Mouse (Mus musculus) left cerebral cortex, postnatal 10 days (tissue): ENCODE data around the gene Dcakd. TPM values are rescaled to one million over a fixed set of nuclear protein-coding genes. Genes with fewer than 3 reads are reported as not detected.
A peak's percentile ranks its signal among the peaks of the same experiment; 100 is the strongest.

Experiments used
- DNase-seq, 2 experiments: peaks; one replicate each; pipeline ENCODE4 v3.0.0; 2021 to 2022; ENCODE audit warnings: low spot score in 2 of 2, mixed read lengths in 1 of 2; ENCODE audit errors: extremely low spot score in 1 of 2
- intact Hi-C: fragments of 180-260 bp; cut with DNase I; formaldehyde crosslinking; loops from one replicate; pipeline ENCODE4 v1.15.1; 2025
- microRNA-seq: library from miRNA; unstranded; fragments of <30 nt; microRNA quantifications from one replicate; pipeline ENCODE4 v1.2.0, GENCODE M21; 2022
- total RNA-seq, 2 experiments: library from RNA; stranded (reverse); gene quantifications; 2 replicates each; pipeline ENCODE4 v1.2.3; 2021

The Dcakd gene
- total RNA-seq, 2 experiments from 2014 or later = 97.2 to 97.4 TPM

DNA sequence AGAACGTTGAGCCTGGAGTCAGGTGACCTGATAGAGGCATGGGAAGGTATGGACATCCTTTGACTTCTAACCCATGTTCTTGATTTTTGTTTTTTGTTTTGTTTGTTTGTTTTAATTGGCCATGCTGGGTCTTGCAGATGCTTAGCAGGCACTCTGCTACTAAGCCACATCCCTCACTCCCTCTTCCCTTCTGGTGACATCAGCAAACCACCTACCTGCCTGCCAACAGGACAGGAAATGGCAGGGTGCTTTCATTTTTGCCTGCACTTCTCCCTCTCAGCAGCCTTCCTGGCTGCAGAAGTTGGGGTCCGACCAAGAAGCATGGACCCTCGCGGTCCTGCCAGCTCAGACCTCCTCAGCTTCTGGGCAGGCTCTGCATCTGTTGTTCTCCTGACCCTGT lies 67.1 kb downstream of the Dcakd start:
- DNase-seq = no peak
- intact Hi-C loops = no loop called here

DNA sequence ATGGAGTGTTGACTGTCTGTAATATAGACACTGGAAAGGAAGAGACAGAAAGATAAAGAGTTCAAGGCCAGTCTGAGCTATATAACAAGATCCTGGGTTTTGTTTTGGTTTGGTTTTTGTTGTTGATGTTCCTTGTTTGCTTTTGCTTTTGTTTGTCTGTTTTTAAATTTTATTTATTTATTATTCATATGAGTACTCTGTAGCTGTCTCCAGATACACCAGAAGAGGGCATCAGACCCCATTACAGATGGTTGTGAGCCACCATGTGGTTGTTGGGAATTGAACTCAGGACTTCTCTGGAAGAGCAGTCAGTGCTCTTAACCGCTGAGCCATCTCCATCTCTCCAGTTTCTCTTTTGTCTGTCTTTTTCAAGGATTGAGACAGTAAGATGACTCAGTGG lies 69.3 kb downstream of the Dcakd start:
- no peak for DNase-seq
- intact Hi-C loops = no loop called here

DNA sequence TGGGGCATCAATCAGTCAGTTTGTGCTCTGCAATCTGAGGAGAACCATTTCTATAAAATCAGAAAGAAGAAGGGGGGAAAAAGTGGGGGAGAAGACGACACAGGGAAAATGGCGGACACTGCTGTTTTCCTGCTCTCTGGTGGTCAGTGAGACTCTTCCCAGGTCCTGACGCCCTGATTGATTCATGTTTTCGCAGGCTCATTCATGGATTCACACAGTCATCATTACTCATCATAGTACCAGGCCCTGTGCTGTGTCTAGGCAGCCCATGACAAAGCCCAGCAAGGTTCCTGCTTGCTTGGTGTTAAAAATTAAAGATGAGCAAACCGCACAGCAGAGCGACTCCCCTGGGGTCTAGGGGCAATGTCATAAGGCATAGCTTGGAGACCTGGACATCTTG lies 69.7 kb downstream of the Dcakd start:
- no peak for DNase-seq
- intact Hi-C loops = no loop called here

DNA sequence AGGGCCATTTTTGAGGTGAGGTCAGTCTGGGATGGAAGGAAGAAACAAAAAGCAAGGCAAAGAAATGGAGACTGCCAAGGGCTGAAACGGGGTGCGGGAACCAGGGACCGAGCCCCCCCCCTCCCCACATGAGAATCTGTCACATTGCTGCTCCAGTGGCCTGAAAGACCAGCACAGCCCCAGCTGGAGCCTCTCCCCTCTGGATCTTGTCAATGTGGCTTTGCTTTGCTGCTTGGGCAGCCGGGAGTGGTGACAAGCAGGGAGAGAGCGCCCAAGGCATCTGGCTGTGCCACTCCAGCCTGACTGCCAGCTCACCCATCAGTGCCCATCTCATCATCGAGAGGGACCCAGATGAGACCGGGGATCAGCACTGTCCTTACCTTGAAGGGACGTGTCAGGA lies 70.4 kb downstream of the Dcakd start:
- intact Hi-C loops = no loop called here
- no peak for DNase-seq

DNA sequence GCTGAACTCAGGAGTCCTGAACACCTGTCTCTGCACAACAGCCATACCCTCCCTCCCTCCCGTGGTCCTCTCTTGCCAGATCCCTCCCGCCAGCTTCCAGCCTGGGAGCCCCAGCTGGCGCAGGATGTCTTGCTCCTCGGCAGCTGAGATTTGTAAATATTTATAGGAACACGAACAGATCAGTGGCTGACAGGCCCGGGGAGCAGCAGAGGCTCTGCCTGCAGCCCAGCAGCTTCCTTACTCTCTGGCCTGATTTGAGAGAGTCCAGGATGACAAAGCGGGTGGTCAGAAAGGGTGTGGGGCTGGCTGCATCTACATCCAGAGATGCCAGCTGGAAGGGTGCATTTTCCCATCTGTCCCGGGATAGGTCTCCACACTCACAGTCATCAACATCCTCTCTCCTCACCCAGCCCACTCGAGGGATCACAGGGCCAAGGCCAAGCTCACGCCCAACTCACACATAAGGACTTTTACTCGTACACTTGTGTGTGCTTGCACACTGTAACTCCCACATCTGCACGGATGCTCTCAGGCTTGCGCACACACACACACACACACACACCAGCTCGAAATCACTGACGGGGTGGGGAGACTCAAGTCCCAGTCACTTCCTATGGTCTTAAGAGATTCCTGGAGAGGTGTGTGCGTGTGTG lies 71.0 kb downstream of the Dcakd start:
- DNase-seq = peak in 1 of 2 experiments; percentile 50
- intact Hi-C loops = no loop called here

DNA sequence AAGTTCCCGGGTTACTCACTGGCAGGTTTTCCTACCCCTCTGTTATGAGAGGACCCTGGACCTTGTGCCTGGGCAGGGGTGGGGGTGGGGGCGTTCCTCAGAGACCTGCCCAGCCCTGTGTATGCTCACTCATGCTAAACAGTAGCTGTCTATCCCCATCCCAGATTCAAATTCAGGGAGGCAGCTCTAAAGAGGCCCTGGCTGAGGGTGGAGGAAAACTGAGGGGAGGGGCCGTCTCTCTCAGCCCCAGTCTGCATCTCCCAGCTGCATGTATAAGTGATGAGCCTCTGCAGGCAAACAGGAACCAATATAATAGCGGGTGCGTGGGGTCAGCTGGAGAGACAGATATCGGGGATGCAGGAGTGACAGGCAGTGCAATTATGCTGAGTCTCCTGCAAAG lies 75.2 kb downstream of the Dcakd start:
- intact Hi-C loops = no loop called here
- no peak for DNase-seq

DNA sequence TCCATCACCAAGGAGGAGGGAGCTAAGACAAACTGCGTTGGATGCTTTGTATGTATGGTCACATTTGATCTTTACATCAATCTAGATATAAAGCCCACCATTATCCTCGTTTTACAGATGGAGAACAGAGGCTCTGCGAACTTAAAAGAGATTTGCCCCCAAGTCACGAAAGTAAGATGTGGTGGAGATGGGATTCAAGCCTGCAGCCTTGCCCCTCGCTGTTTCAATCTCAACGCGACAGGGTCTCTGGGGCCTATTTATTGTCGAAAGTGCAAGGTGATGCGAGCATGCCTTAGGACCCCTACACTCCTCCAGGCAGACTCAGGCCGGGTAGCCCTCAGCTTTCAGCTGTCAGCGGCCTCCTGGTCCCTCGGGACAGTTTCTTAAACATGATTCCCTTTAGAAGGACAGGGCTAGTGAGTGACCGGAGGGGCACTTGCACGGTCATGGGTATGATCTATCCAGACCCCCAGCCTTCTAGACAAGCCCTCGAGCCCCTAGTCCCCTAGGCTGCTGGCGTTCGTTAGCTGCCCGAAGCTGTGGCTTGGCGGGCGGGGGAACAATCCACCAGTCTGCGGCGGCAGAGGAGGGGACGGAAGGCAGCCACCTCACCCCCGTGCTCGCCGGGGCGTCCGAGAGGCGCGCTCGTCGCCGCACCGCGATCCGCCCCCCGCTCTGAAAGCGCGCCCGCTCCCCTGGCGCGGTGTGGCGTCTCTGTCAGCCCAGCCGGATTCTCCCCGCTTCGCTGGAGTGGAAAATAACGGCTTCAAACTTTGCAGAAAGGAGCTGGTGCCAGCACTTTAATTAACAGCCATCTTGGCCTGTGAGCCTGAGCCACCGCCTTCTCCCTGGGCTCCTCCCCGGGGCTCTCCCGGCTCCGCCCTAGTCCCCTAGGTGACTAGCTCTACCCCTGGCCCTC lies 79.8 kb downstream of the Dcakd start:
- intact Hi-C loops = loop anchor here (5.0 kb wide), 1 partner anchor 44 kb away; no protein-coding TSS in a partner anchor

DNA sequence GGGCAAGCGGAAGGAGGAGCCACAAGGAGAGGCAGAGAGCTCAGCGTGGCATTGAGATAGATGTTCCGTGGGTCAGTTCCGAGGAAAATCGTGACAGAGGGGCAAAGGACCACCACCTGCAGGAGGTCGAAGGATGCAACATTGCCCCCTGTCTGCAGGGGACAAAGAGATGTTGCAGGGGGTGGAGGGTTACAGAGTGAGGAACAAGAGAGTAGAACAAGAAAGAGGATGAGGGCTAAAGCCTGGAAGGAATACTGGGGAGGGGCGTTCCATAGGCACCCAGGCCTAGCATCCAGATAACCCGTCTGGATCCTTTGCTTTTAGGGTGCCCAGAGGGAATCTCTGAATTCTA lies 81.2 kb downstream of the Dcakd start:
- intact Hi-C loops = loop anchor here (5.0 kb wide), 1 partner anchor 45 kb away; no protein-coding TSS in a partner anchor
- DNase-seq = no peak

More for the DNA sequence above, 79.8 kb downstream of the Dcakd start:
- peak in 1 of 2 experiments; percentile 35 for DNase-seq

DNA sequence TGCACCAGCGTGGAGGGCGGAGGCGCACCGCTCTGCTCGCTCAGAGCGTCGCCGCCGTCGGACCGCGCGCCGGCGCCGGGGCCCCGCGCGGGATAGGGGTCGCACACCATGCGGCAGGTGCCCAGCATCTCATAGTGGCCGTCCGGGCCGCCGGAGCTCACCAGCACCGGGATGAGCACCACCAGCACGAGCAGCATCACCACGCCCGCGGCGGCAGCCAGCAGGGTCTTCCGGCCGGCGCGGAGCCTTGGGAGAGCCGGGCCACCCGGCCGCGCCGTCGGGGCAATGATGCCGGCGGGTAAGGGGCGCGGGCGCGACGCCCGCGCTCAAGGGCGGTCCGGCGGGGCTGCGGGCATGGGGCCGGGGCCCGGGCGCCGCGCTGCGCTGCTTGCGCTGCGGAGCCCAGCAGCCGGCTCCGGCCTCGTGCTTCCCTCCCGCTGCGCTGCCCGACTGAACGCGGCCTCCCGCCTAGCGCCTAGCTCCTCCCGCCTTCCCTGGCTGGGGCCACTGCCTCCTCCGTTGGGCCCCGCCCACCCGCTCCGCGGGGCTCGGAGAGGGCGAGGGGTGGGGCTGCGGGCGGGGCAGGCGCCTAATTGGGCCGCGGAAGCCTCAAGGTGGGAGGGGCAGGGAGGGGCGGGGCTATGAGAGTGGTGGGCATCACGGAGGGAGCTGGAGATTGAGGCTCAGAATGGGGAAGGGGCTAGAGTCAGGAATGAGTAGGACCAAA lies 81.7 kb downstream of the Dcakd start, which contains the start of gene C1ql1:
TSS of gene C1ql1 (minus strand) at position 424 of the 727 bp plus-strand sequence.
- peak; percentile 50 to 90 for DNase-seq

DNA sequence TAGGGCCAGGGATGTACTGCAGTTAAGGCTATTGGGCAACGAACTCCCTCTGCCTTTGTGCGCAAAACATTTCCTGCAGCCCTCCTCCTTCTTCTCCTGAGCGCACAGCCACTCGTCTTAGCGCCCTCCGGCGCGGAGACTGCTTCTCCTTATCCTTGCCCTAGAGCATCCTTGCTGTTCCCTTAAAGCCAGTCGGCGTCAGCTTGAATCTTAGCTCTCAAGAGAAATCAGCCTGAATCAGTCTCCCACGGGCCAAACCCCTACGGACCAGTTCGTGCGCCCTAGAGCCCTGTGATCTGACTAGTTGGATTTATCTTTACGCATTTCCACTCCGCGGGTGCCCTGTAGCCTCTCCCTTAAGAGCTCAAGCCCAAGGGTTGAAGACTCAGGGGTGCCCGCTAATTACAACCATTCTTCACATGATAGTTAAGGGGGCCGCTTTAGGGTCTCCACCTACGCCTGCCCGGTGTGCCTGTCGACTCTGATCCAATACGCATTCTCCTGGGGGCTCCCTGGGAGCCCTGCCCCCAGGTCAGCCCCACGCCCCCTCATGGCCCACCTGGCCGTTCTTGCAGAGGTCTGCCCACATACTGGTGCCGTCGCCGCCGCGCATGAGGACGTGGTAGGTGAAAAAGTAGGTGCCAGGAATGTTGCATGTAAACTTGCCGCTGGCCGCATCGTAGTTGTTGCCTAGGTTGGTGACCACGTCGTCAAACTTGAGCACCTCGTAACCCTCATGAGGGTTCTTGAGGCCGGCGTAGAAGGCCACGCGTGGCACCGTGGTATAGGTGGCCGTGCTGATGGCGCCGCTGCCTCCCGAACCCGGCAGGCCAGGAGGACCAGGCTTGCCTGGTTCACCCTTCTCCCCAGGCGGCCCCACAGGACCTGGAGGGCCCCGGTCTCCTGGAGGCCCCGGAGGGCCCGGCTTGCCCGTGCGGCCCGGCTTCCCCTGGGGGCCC lies 82.5 kb downstream of the Dcakd start:
- DNase-seq = no peak

More for the DNA sequence above, 81.7 kb downstream of the Dcakd start, which contains the start of gene C1ql1:
- intact Hi-C loops = loop anchor here (5.0 kb wide), 1 partner anchor 46 kb away; no protein-coding TSS in a partner anchor

More for the DNA sequence above, 82.5 kb downstream of the Dcakd start:
- intact Hi-C loops = loop anchor here (5.0 kb wide), 1 partner anchor 47 kb away; no protein-coding TSS in a partner anchor

Small RNA genes within 50 kb of the gene (microRNA-seq; reads per million reads assigned to microRNA genes)
- gene Mir6931 = not detected

Other genes with a start within 250 kb of the Dcakd start
- gene Gjc1, start 208.6 kb downstream of the Dcakd start, total RNA-seq = 10 to 100 TPM; 19.7 to 26.1 TPM
- 1 to 10 TPM; 7.9 to 8.1 TPM for gene Higd1b, start 192.5 kb downstream of the Dcakd start, total RNA-seq
- 100 to 1,000 TPM; 101 to 102 TPM for gene Eftud2, start 147.3 kb downstream of the Dcakd start, total RNA-seq
- 1 to 10 TPM; 1.3 to 1.6 TPM for gene Ccdc103, start 147.1 kb downstream of the Dcakd start, total RNA-seq
- not detected for gene Fam187a, start 143.2 kb downstream of the Dcakd start, total RNA-seq
- 100 to 1,000 TPM; 109 to 117 TPM for gene Gfap, start 127.4 kb downstream of the Dcakd start, total RNA-seq
- 1 to 10 TPM; 1.2 to 1.9 TPM for gene Kif18b, start 103.2 kb downstream of the Dcakd start, total RNA-seq
- 10 to 100 TPM; 19.7 to 23.9 TPM for gene C1ql1, start 81.6 kb downstream of the Dcakd start, total RNA-seq
- gene Nmt1, start 143 bp downstream of the Dcakd start, total RNA-seq = 10 to 100 TPM; 82.8 to 83.1 TPM
- 10 to 100 TPM; 15.1 to 16.4 TPM for gene Plcd3, start 73.3 kb upstream of the Dcakd start, total RNA-seq
- gene Acbd4, start 73.3 kb upstream of the Dcakd start, total RNA-seq = 10 to 100 TPM; 70.0 to 80.0 TPM
- gene Hexim1, start 87.9 kb upstream of the Dcakd start, total RNA-seq = 10 to 100 TPM; 31.8 to 33.9 TPM
- gene Hexim2, start 104.1 kb upstream of the Dcakd start, total RNA-seq = 10 to 100 TPM; 20.1 to 20.7 TPM
- gene Fmnl1, start 142.8 kb upstream of the Dcakd start, total RNA-seq = 10 to 100 TPM; 79.5 to 80.7 TPM
- 1 to 10 TPM; 1.3 to 1.7 TPM for gene 1700023F06Rik, start 180.2 kb upstream of the Dcakd start, total RNA-seq
- gene Spata32, start 190.1 kb upstream of the Dcakd start, total RNA-seq = 1 to 10 TPM; 1.6 to 2.0 TPM
- 1 to 10 TPM; 2.9 to 3.5 TPM for gene Map3k14, start 239.1 kb upstream of the Dcakd start, total RNA-seq